Mouse (Mus musculus): ENCODE results near the gene Ercc1. TPM values are rescaled to one million over a fixed set of nuclear protein-coding genes. Genes with fewer than 3 reads are reported as not detected.
A peak's percentile ranks its signal among the peaks of the same experiment; 100 is the strongest.

The Ercc1 gene
- total and polyA plus RNA-seq, 2 experiments, result 6.5 to 9.4 TPM

DNA sequence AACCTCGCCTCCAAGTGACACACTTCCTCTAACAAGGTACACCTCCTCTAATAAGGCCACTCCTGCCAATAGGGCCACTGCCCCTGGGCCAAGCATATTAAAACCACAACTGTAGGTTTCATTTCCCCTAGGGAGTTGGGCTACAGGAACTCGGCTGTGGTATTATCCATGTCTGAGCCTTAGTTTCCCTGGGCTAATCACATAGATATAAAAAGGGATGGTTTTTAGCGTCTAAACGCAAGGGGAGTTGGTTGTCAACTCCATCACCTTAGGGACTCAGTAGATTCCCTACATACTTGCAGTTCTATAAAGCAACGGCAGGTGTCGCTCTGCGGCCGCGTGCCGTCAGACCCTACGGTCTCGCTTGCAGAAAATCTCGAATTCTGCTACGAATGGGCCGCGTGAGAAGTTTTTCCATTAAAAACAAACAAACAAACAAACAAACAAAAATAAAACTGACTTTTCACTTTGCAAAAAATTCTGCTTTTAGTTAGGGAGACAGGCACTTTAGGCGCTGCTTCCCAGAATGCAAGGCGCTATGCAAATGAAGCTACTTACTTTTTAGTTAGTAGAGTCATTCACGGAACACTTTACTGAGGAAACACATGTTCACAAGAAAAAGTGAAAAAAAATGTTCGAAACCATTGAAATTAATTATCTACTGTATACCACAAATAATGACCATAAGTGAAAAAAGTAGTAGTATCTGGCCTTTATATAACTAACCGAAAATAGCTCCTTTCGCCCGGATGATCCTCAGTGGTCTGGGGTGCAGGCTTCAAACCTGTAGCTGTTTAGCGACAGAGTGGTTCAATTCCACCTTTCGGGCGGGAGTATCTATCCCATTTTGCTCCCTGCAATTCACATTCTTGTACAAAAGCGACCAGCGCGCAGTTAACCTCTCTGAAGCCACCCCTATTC lies 43.8 kb upstream of the Ercc1 start:
- peak; percentile 83 for DNase-seq (ENCODE audit: extremely low read depth, low read depth, low spot score)
- WGBS, result under 1% methylated on average over 29 of the region's 29 CpGs
- Histone ChIP-seq H3K27me3 (ENCODE audit: control insufficient read depth, insufficient read depth, low read length) (no peaks in the 10 kb centered on the region), H3K79me2 (ENCODE audit: control insufficient read depth, insufficient read depth, low read length) (no peaks in the 10 kb centered on the region), H3K27ac (replicated peaks; ENCODE audit: insufficient read depth, low read depth, low read length) (no peak overlapping the region), H3K36me3 (ENCODE audit: control insufficient read depth, insufficient read depth, low read length) (no peaks in the 10 kb centered on the region), H3K9ac (ENCODE audit: low read depth, low read length) (no peak overlapping the region), H3K4me1 (ENCODE audit: control insufficient read depth, insufficient read depth, low read length) (no peaks in the 10 kb centered on the region), H3K4me3 (ENCODE audit: insufficient read depth, low read depth, low read length) (peak overlapping the region; percentile 55)
- TF ChIP-seq CTCF (IDR thresholded peaks at IDR 0.05; ENCODE audit: low read depth, low read length) (peak; percentile 98), POLR2A (IDR thresholded peaks at IDR 0.05; ENCODE audit: extremely low read depth, insufficient read depth, low read length) (no peak)

- Histone ChIP-seq H3K79me2 (ENCODE audit: control insufficient read depth, insufficient read depth, low read length) (no peaks in the 10 kb centered on the region), H3K27me3 (ENCODE audit: control insufficient read depth, insufficient read depth, low read length) (no peaks in the 10 kb centered on the region), H3K4me3 (ENCODE audit: insufficient read depth, low read depth, low read length) (no peak overlapping the region), H3K4me1 (ENCODE audit: control insufficient read depth, insufficient read depth, low read length) (no peaks in the 10 kb centered on the region), H3K9ac (ENCODE audit: low read depth, low read length) (no peak overlapping the region), H3K36me3 (ENCODE audit: control insufficient read depth, insufficient read depth, low read length) (no peaks in the 10 kb centered on the region), H3K27ac (replicated peaks; ENCODE audit: insufficient read depth, low read depth, low read length) (no peak overlapping the region)
- TF ChIP-seq POLR2A (IDR thresholded peaks at IDR 0.05; ENCODE audit: extremely low read depth, insufficient read depth, low read length) (no peak), CTCF (IDR thresholded peaks at IDR 0.05; ENCODE audit: low read depth, low read length) (no peak)
- no peak for DNase-seq (ENCODE audit: extremely low read depth, low read depth, low spot score)
- WGBS, result 12% methylated on average over 16 of the region's 16 CpGs
Observed at GRCm38 (mm10) chr7:19301461-19302263, 42.9 kb upstream of the Ercc1 start.

- H3K36me3 ChIP-seq (ENCODE audit: control insufficient read depth, insufficient read depth, low read length), result no peaks in the 10 kb centered on the region
- no peaks in the 10 kb centered on the region for H3K79me2 ChIP-seq (ENCODE audit: control insufficient read depth, insufficient read depth, low read length)
- H3K27ac ChIP-seq (replicated peaks; ENCODE audit: insufficient read depth, low read depth, low read length), result no peak overlapping the region
- H3K4me3 ChIP-seq (ENCODE audit: insufficient read depth, low read depth, low read length), result no peak overlapping the region
- no peaks in the 10 kb centered on the region for H3K27me3 ChIP-seq (ENCODE audit: control insufficient read depth, insufficient read depth, low read length)
- H3K4me1 ChIP-seq (ENCODE audit: control insufficient read depth, insufficient read depth, low read length), result no peaks in the 10 kb centered on the region
- WGBS, result 50% methylated on average over 13 of the region's 13 CpGs
- no peak for TF ChIP-seq CTCF (IDR thresholded peaks at IDR 0.05; ENCODE audit: low read depth, low read length)
- no peak for TF ChIP-seq POLR2A (IDR thresholded peaks at IDR 0.05; ENCODE audit: extremely low read depth, insufficient read depth, low read length)
- DNase-seq (ENCODE audit: extremely low read depth, low read depth, low spot score), result no peak
- H3K9ac ChIP-seq (ENCODE audit: low read depth, low read length), result no peak overlapping the region
Observed at GRCm38 (mm10) chr7:19302264-19303045, 42.1 kb upstream of the Ercc1 start.

DNA sequence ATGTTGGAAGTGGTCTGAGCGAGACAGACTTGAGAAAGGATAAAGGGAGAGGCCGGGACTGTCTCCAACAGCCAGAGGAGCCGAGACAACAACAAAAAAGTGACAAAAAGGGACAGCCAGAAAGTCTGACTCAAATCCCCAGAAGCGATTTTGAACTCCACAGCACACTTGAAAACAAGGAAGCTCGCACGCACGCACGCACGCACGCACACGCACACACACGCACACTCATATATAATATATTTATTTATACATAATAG lies 41.6 kb upstream of the Ercc1 start:
- Histone ChIP-seq H3K36me3 (ENCODE audit: control insufficient read depth, insufficient read depth, low read length) (no peaks in the 10 kb centered on the region), H3K4me3 (ENCODE audit: insufficient read depth, low read depth, low read length) (no peak overlapping the region), H3K27ac (replicated peaks; ENCODE audit: insufficient read depth, low read depth, low read length) (no peak overlapping the region), H3K27me3 (ENCODE audit: control insufficient read depth, insufficient read depth, low read length) (no peaks in the 10 kb centered on the region), H3K4me1 (ENCODE audit: control insufficient read depth, insufficient read depth, low read length) (no peaks in the 10 kb centered on the region), H3K79me2 (ENCODE audit: control insufficient read depth, insufficient read depth, low read length) (no peaks in the 10 kb centered on the region), H3K9ac (ENCODE audit: low read depth, low read length) (no peak overlapping the region)
- no peak for DNase-seq (ENCODE audit: extremely low read depth, low read depth, low spot score)
- 83% methylated on average over 12 of the region's 12 CpGs for WGBS
- TF ChIP-seq CTCF (IDR thresholded peaks at IDR 0.05; ENCODE audit: low read depth, low read length) (no peak), POLR2A (IDR thresholded peaks at IDR 0.05; ENCODE audit: extremely low read depth, insufficient read depth, low read length) (no peak)

DNA sequence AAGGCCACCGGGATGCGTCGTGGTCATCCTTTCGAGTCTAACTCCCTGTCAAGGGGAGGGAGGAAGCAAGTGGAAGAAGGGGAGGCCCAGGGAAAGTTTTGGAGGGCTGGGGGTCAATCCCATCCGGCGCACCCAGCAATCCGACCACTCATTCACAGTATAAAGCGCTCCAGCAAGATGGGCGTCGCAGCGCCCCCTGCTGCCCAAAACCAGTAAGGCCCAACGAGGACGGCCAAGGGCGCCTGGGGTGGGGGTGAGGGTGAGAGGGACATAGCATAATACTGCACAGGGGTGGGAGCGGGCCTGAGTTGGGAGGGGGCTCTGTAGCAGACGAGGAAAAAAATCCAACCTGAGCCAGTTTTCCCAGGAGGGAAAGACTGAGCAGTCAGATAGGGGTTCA lies 40.8 kb upstream of the Ercc1 start:
- 6% methylated on average over 16 of the region's 16 CpGs for WGBS
- Histone ChIP-seq H3K27me3 (ENCODE audit: control insufficient read depth, insufficient read depth, low read length) (no peaks in the 10 kb centered on the region), H3K36me3 (ENCODE audit: control insufficient read depth, insufficient read depth, low read length) (no peaks in the 10 kb centered on the region), H3K4me3 (ENCODE audit: insufficient read depth, low read depth, low read length) (no peak overlapping the region; the same call in 1 of the 2 replicates), H3K9ac (ENCODE audit: low read depth, low read length) (0 out of 2 replicates have a peak overlapping the region, but pooled peaks have one; percentile 29), H3K27ac (replicated peaks; ENCODE audit: insufficient read depth, low read depth, low read length) (no peak overlapping the region), H3K4me1 (ENCODE audit: control insufficient read depth, insufficient read depth, low read length) (no peaks in the 10 kb centered on the region), H3K79me2 (ENCODE audit: control insufficient read depth, insufficient read depth, low read length) (no peaks in the 10 kb centered on the region)
- TF ChIP-seq CTCF (IDR thresholded peaks at IDR 0.05; ENCODE audit: low read depth, low read length) (peak; percentile 88), POLR2A (IDR thresholded peaks at IDR 0.05; ENCODE audit: extremely low read depth, insufficient read depth, low read length) (no peak)
- no peak for DNase-seq (ENCODE audit: extremely low read depth, low read depth, low spot score)
